Mouse (Mus musculus): ENCODE measurements around the gene Nhlrc1.

The Nhlrc1 gene

GRCm38 (mm10) chr13:47014334-47015194, at the start of gene Nhlrc1:
Gene Nhlrc1, minus strand, starts transcription at chr13:47014850.
- in situ Hi-C loops (cut with MboI; ENCODE audit: low sequenced_read_pairs), result loop anchor here (25.0 kb wide), 1 partner anchor 177 kb away; no protein-coding TSS in a partner anchor

GRCm38 (mm10) chr13:47063985-47064760, 49.5 kb upstream of the Nhlrc1 start:
- in situ Hi-C loops (cut with MboI; ENCODE audit: low sequenced_read_pairs), result no loop called here

GRCm38 (mm10) chr13:47062756-47063155, 48.1 kb upstream of the Nhlrc1 start:
- in situ Hi-C loops (cut with MboI; ENCODE audit: low sequenced_read_pairs), result no loop called here

- in situ Hi-C loops (cut with MboI; ENCODE audit: low sequenced_read_pairs), result no loop called here
Measured at GRCm38 (mm10) chr13:47056781-47057180, 42.1 kb upstream of the Nhlrc1 start.

GRCm38 (mm10) chr13:47056126-47056525, 41.5 kb upstream of the Nhlrc1 start:
- in situ Hi-C loops (cut with MboI; ENCODE audit: low sequenced_read_pairs), result no loop called here

- in situ Hi-C loops (cut with MboI; ENCODE audit: low sequenced_read_pairs), result no loop called here
Measured at GRCm38 (mm10) chr13:47053971-47054370, 39.3 kb upstream of the Nhlrc1 start.

GRCm38 (mm10) chr13:47050009-47050408, 35.4 kb upstream of the Nhlrc1 start:
- in situ Hi-C loops (cut with MboI; ENCODE audit: low sequenced_read_pairs), result no loop called here

- in situ Hi-C loops (cut with MboI; ENCODE audit: low sequenced_read_pairs), result no loop called here
Measured at GRCm38 (mm10) chr13:47047996-47048395, 33.3 kb upstream of the Nhlrc1 start.

GRCm38 (mm10) chr13:47044617-47044947, 29.9 kb upstream of the Nhlrc1 start, which contains the start of gene Tpmt:
Gene Tpmt, minus strand, starts transcription at chr13:47044737.
- in situ Hi-C loops (cut with MboI; ENCODE audit: low sequenced_read_pairs), result no loop called here

- in situ Hi-C loops (cut with MboI; ENCODE audit: low sequenced_read_pairs), result no loop called here
Measured at GRCm38 (mm10) chr13:47043833-47044616, 29.4 kb upstream of the Nhlrc1 start.

- in situ Hi-C loops (cut with MboI; ENCODE audit: low sequenced_read_pairs), result no loop called here
Measured at GRCm38 (mm10) chr13:47043030-47043680, 28.5 kb upstream of the Nhlrc1 start, which contains the start of gene Kdm1b. Gene Kdm1b, plus strand, starts transcription at chr13:47043499.

GRCm38 (mm10) chr13:47042024-47042633, 27.5 kb upstream of the Nhlrc1 start:
- in situ Hi-C loops (cut with MboI; ENCODE audit: low sequenced_read_pairs), result no loop called here

- in situ Hi-C loops (cut with MboI; ENCODE audit: low sequenced_read_pairs), result no loop called here
Measured at GRCm38 (mm10) chr13:47040061-47040460, 25.4 kb upstream of the Nhlrc1 start.

GRCm38 (mm10) chr13:47037946-47038345, 23.3 kb upstream of the Nhlrc1 start:
- in situ Hi-C loops (cut with MboI; ENCODE audit: low sequenced_read_pairs), result no loop called here

- in situ Hi-C loops (cut with MboI; ENCODE audit: low sequenced_read_pairs), result no loop called here
Measured at GRCm38 (mm10) chr13:47033602-47034001, 19.0 kb upstream of the Nhlrc1 start.

GRCm38 (mm10) chr13:47030376-47031107, 15.9 kb upstream of the Nhlrc1 start:
- in situ Hi-C loops (cut with MboI; ENCODE audit: low sequenced_read_pairs), result no loop called here

- in situ Hi-C loops (cut with MboI; ENCODE audit: low sequenced_read_pairs), result loop anchor here (25.0 kb wide), 1 partner anchor 183 kb away; no protein-coding TSS in a partner anchor
Measured at GRCm38 (mm10) chr13:47020798-47021197, 6.1 kb upstream of the Nhlrc1 start.

GRCm38 (mm10) chr13:47019774-47020173, 5.1 kb upstream of the Nhlrc1 start:
- in situ Hi-C loops (cut with MboI; ENCODE audit: low sequenced_read_pairs), result loop anchor here (25.0 kb wide), 1 partner anchor 182 kb away; no protein-coding TSS in a partner anchor

GRCm38 (mm10) chr13:47017259-47017658, 2.6 kb upstream of the Nhlrc1 start:
- in situ Hi-C loops (cut with MboI; ENCODE audit: low sequenced_read_pairs), result loop anchor here (25.0 kb wide), 1 partner anchor 180 kb away; no protein-coding TSS in a partner anchor

Data from CH12F3 (cell line).